Mouse (Mus musculus): Measurements from ENCODE around the gene Lpin3.

The Lpin3 gene

DNA sequence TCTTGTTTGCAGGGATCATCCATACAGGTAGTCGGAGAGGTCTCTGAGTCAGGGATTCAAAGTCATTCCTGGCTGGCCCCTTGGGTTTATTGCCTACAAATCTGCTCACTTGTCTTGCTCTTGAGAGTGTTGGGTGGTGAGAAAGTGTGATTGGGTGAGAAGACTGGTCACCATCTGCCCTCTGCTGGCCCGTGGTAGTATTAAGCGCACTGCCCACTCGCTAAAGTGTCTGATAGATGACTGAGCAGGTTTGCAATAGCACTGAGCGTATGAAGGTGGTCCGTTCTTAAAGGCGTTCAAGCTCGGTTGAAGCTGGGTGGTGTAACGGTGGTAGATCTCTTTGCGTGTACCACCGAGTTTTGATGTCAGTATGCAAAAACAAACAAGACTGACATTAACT lies 6.8 kb downstream of the Lpin3 start:
- peak; percentile 79 to 81 for DNase-seq

GRCm38 (mm10) chr2:160887859-160888258 lies 7.4 kb downstream of the Lpin3 start:
- peak in 1 of 2 experiments; percentile 8 for DNase-seq

DNA sequence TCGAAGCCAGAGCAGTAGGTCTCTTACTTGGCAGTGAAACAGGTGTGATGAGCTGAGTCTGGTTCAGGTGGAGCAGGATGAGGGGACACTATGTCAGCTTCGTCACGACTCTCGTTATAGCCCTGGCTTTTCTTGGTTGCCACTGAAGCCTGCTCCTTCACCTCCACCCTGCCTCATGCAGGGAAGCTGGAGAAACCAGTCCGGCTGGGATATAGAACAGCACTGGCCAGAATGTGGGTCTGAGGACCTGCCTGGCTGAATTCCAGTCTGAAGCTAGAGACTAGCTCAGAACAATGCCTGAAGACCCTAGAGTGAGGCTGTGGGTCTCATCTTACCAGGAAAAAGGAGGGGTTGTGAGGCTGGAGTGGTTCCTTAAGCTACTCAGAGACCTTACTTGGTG lies 10.6 kb downstream of the Lpin3 start:
- DNase-seq, result no peak

DNA sequence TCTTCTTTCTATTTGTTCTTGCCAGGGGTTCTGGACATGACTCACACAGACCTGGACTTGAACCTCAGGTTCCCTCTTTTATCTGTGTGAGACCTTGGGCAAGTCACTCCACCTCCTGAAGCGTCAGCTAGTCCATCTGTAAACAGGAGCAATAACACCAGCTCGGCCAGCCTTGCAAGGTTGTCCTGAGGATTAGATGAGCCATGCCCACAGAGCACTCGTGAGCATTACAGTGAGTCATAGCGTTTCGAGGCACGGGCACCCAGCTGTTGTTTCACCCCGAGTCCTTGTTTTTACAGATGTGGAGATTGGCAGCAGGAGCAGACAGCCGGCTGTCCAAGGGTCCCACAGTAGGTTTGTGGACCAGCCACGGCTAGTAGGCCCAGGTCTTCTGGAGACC lies 11.2 kb downstream of the Lpin3 start:
- DNase-seq, result no peak

GRCm38 (mm10) chr2:160901656-160902412 lies 21.4 kb downstream of the Lpin3 start:
- DNase-seq, result no peak

DNA sequence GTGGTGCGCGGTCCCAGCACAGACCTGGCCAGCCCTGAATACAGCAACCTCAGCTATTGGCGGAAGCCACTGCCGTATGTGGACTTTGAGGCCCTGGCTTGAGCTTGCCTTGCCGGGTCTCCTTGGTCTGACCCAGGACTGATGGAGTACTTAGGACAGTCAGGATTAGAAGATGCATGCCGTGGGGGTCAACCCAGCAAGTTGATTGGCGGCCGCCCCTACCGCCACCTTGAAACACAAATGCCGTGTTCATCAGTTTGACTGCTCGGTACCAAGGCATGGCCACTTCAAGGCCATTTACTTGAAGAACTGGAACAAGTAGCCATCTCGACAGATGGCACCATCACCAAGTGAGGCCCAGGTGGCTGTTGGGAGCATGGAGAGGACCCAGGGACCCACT lies 24.8 kb downstream of the Lpin3 start:
- no peak for DNase-seq

DNA sequence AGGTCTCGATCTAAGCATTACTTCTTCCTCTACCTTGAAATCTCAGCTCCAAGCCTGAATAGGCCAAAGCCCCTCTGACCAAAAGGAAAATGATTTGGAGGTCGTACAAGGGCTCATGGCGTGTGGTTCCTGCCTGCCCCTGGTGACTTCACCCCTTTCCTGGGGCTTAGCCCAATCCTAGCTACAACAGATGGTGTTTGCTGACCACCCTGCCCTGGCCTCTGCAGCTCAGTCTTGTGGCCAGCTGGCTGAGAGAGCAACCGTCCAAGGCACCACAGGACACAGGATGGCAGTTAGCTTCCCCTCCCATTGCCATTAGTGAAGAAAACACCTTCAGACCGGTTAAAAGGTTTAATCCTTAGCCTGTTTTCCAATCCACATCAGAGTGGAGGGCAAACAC lies 25.6 kb downstream of the Lpin3 start:
- no peak for DNase-seq

- no peak for DNase-seq
Observed at GRCm38 (mm10) chr2:160908607-160909006, 28.1 kb downstream of the Lpin3 start.

- no peak for DNase-seq
Observed at GRCm38 (mm10) chr2:160910633-160911032, 30.2 kb downstream of the Lpin3 start.

DNA sequence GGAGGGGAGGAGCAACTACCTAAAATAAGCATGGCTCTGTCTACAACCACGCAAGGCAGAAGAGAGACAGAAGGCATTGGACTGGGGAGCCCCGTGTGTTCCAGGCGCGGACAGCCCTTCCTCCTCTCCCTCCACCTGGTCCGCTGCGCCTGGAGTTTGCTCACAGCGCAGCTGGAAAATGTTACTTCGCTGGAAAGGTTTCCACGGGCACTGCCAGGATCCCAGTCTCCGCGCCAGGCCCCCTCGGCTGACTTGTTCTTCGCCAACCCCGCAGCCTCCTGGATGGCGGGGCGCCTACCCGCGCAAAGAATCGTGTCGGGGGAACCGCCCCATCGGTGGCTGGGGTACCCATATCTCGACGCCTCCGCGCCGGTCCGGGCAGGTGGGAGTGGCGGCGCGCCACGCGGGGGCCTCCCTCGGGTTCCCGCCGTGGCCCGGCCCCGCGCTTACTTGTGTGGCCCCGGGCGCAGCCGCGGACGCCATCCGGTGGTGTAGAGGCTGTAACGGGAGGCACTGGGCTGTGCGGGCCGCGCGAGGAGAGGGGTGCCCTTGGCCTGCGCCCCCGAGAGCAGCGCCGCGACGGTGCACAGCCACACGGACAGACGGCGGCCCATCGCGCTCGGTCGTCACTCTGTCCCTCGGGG lies 31.2 kb downstream of the Lpin3 start:
- DNase-seq, result no peak

- DNase-seq, result no peak
Observed at GRCm38 (mm10) chr2:160912231-160912671, 31.8 kb downstream of the Lpin3 start, which contains the start of gene Emilin3. Emilin3 (minus strand) TSS chr2:160912328.

DNA sequence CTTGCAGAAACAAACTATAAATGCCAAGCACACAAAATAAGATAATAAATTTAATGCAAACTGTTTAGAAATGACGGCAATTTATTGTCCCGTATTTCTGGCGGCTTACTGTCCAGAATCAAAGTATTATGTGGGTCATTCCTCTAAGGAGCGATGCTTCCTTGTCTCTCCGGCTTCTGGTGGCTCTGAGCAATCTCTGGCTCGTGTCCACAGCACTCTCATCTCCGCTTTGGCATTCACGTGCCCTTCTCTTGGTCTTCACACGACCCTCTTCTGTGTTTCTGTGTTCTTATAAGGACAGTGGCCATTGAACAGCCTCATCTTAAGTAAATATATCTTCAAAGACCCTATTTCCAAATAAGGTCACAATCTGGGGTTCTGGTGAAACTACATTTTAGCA lies 34.2 kb downstream of the Lpin3 start:
- no peak for DNase-seq

- DNase-seq, result no peak
Observed at GRCm38 (mm10) chr2:160915821-160916610, 35.5 kb downstream of the Lpin3 start.

- DNase-seq, result no peak
Observed at GRCm38 (mm10) chr2:160916714-160917113, 36.2 kb downstream of the Lpin3 start.

DNA sequence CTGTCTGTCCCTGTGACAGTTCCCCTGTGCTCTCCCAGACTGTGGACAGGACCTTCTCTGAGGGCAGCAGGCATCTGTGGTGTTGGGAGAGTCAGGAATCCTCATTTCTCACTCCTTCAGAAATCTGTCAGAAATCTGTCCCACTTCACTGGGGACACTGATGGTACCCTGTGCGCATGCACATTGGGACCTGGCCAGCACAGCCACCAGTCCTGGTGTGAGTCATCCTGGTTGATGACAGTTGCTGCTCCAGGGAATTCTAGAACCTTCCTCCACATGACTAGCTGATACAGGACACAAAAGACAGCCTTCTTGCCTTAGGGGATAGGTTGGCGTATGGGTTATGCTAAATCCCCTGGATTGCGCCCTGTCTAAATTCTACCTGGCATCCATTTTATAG lies 36.8 kb downstream of the Lpin3 start:
- DNase-seq, result no peak

GRCm38 (mm10) chr2:160918154-160918929 lies 37.9 kb downstream of the Lpin3 start:
- no peak for DNase-seq

DNA sequence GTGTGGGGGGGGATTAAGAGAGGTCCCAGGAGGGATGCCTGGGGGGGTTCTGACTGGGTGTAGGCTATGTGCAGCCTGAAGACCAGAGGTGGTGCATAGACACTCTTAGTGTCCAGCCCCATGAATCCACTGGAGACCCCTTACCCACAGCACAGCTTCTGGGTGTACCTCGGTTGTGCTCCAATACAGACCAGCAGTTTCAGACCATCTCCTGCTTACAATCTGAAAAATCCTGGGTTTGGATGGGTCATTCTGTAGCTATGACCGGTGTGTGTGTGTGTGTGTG lies 38.4 kb downstream of the Lpin3 start:
- no peak for DNase-seq

GRCm38 (mm10) chr2:160921285-160921684 lies 40.8 kb downstream of the Lpin3 start:
- no peak for DNase-seq

- DNase-seq, result no peak
Observed at GRCm38 (mm10) chr2:160925203-160925602, 44.7 kb downstream of the Lpin3 start.

- DNase-seq, result no peak
Observed at GRCm38 (mm10) chr2:160931378-160931777, 50.9 kb downstream of the Lpin3 start.

DNA sequence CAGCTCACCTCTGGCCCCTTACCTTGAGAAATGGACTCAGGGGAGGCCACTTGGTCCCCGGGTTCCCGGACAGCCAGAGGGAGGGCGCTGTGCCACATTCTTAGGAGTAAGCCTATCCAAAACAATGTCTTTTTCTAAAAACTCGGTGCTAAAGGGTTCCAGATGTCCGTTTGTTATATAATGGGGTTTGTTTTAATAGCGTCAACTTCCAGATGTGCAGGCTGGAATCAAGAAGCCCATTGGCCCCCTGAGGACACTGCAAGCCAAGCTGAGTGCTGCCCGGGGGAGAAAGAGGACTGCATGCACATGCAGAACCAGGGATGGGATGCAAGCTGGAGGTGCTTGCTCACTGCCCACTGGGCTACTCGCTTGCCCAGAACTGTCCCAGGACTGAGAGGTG lies 51.9 kb downstream of the Lpin3 start:
- no peak for DNase-seq

- no peak for DNase-seq
Observed at GRCm38 (mm10) chr2:160932981-160933380, 52.5 kb downstream of the Lpin3 start.

GRCm38 (mm10) chr2:160933890-160934289 lies 53.4 kb downstream of the Lpin3 start:
- no peak for DNase-seq
